Mouse (Mus musculus) liver, adult 2 months (tissue): ENCODE results near the gene Arnt2.

Experiments
- CTCF ChIP-seq: fragments of 200-500 bp; IDR thresholded peaks from 2 replicates; pipeline ENCODE4 v1.5.1; 2011; ENCODE audit warnings: low read depth, low read length, control low read depth
- POLR2A ChIP-seq: fragments of 200-500 bp; IDR thresholded peaks from 2 replicates; pipeline ENCODE4 v1.6.1; 2011; ENCODE audit warnings: low read length, control low read depth; ENCODE audit not compliant: insufficient read depth; ENCODE audit errors: extremely low read depth

- TF ChIP-seq CTCF (no peak), POLR2A (no peak)
Measured at GRCm38 (mm10) chr7:84380810-84381209, 29.2 kb downstream of the Arnt2 start.
